Mouse (Mus musculus): Measurements from ENCODE around the gene Syn3. TPM values are rescaled to one million over a fixed set of nuclear protein-coding genes. Genes with fewer than 3 reads are reported as not detected.
A peak's percentile ranks its signal among the peaks of the same experiment; 100 is the strongest.

Syn3 gene
- polyA plus RNA-seq, 1 experiment from 2014 or later: 3.7 TPM

GRCm38 (mm10) chr10:86187881-86188280 lies 310.8 kb downstream of the Syn3 start:
- ATAC-seq (replicated peaks; ENCODE audit: low FRiP score, low TSS enrichment, low read depth) (no peak), DNase-seq (ENCODE audit: low spot score) (no peak)
- Histone ChIP-seq H3K27me3 (replicated peaks; ENCODE audit: control insufficient read depth, insufficient read depth, low read length) (no peaks in the 10 kb centered on the region), H3K4me3 (ENCODE audit: low read depth, low read length) (no peak overlapping the region), H3K4me2 (ENCODE audit: low read length) (no peak overlapping the region), H3K36me3 (ENCODE audit: control insufficient read depth, insufficient read depth, low read length) (no peaks in the 10 kb centered on the region), H3K9ac (ENCODE audit: low read length) (no peak overlapping the region), H3K9me3 (ENCODE audit: control insufficient read depth, low read length) (no peaks in the 10 kb centered on the region), H3K27ac (ENCODE audit: low read depth) (no peak overlapping the region), H3K4me1 (replicated peaks; ENCODE audit: control insufficient read depth, insufficient read depth, low read length) (no peaks in the 10 kb centered on the region)
- 88% methylated on average over 5 of the region's 5 CpGs for WGBS

- H3K36me3 ChIP-seq (ENCODE audit: control insufficient read depth, insufficient read depth, low read length): no peaks in the 10 kb centered on the region
- no peak overlapping the region for H3K4me2 ChIP-seq (ENCODE audit: low read length)
- DNase-seq (ENCODE audit: low spot score): no peak
- no peak overlapping the region for H3K4me3 ChIP-seq (ENCODE audit: low read depth, low read length)
- H3K9ac ChIP-seq (ENCODE audit: low read length): no peak overlapping the region
- no peak overlapping the region for H3K27ac ChIP-seq (ENCODE audit: low read depth)
- 67% methylated on average over 8 of the region's 8 CpGs for WGBS
- H3K27me3 ChIP-seq (replicated peaks; ENCODE audit: control insufficient read depth, insufficient read depth, low read length): no peaks in the 10 kb centered on the region
- no peak for ATAC-seq (replicated peaks; ENCODE audit: low FRiP score, low TSS enrichment, low read depth)
- no peaks in the 10 kb centered on the region for H3K4me1 ChIP-seq (replicated peaks; ENCODE audit: control insufficient read depth, insufficient read depth, low read length)
- no peaks in the 10 kb centered on the region for H3K9me3 ChIP-seq (ENCODE audit: control insufficient read depth, low read length)
These were observed 315.4 kb downstream of the Syn3 start for GRCm38 (mm10) chr10:86183148-86183885.

GRCm38 (mm10) chr10:86182183-86182805 lies 316.4 kb downstream of the Syn3 start:
- H3K36me3 ChIP-seq (ENCODE audit: control insufficient read depth, insufficient read depth, low read length): no peaks in the 10 kb centered on the region
- ATAC-seq (replicated peaks; ENCODE audit: low FRiP score, low TSS enrichment, low read depth) (no peak), DNase-seq (ENCODE audit: low spot score) (peak; percentile 60)
- no peaks in the 10 kb centered on the region for H3K27me3 ChIP-seq (replicated peaks; ENCODE audit: control insufficient read depth, insufficient read depth, low read length)
- H3K9ac ChIP-seq (ENCODE audit: low read length): no peak overlapping the region
- 55% methylated on average over 3 of the region's 3 CpGs for WGBS
- H3K4me3 ChIP-seq (ENCODE audit: low read depth, low read length): no peak overlapping the region
- H3K4me2 ChIP-seq (ENCODE audit: low read length): no peak overlapping the region
- no peaks in the 10 kb centered on the region for H3K4me1 ChIP-seq (replicated peaks; ENCODE audit: control insufficient read depth, insufficient read depth, low read length)
- no peaks in the 10 kb centered on the region for H3K9me3 ChIP-seq (ENCODE audit: control insufficient read depth, low read length)
- no peak overlapping the region for H3K27ac ChIP-seq (ENCODE audit: low read depth)

DNA sequence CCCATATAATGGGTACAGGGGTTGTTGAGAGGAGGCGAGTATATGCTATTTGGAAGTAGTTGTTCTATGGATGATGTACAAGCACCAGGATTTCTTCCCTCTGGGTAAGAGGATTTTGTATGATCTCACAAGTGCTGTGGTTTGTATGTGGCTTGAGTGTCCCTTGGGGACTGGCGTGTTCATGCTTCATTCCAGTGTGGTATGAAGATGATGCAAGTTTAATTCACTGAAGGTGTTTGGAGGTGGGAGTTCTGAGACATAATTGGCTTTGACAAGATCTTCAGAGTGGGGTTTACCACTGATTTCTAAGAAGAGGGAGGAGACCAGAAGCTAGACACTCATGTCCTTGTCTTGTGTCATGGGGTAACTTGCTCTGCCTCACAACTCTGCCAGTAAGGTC lies 322.3 kb downstream of the Syn3 start:
- H3K27me3 ChIP-seq (replicated peaks; ENCODE audit: control insufficient read depth, insufficient read depth, low read length): no peaks in the 10 kb centered on the region
- H3K4me2 ChIP-seq (ENCODE audit: low read length): no peak overlapping the region
- no peaks in the 10 kb centered on the region for H3K9me3 ChIP-seq (ENCODE audit: control insufficient read depth, low read length)
- ATAC-seq (replicated peaks; ENCODE audit: low FRiP score, low TSS enrichment, low read depth) (no peak), DNase-seq (ENCODE audit: low spot score) (no peak)
- no peaks in the 10 kb centered on the region for H3K36me3 ChIP-seq (ENCODE audit: control insufficient read depth, insufficient read depth, low read length)
- no peak overlapping the region for H3K9ac ChIP-seq (ENCODE audit: low read length)
- no peaks in the 10 kb centered on the region for H3K4me1 ChIP-seq (replicated peaks; ENCODE audit: control insufficient read depth, insufficient read depth, low read length)
- H3K27ac ChIP-seq (ENCODE audit: low read depth): no peak overlapping the region
- WGBS: 93% methylated on average over 2 of the region's 2 CpGs
- H3K4me3 ChIP-seq (ENCODE audit: low read depth, low read length): no peak overlapping the region

GRCm38 (mm10) chr10:86174017-86174416 lies 324.7 kb downstream of the Syn3 start:
- no peaks in the 10 kb centered on the region for H3K9me3 ChIP-seq (ENCODE audit: control insufficient read depth, low read length)
- H3K4me2 ChIP-seq (ENCODE audit: low read length): no peak overlapping the region
- WGBS: 79% methylated on average over 6 of the region's 6 CpGs
- ATAC-seq (replicated peaks; ENCODE audit: low FRiP score, low TSS enrichment, low read depth) (no peak), DNase-seq (ENCODE audit: low spot score) (no peak)
- H3K9ac ChIP-seq (ENCODE audit: low read length): no peak overlapping the region
- H3K36me3 ChIP-seq (ENCODE audit: control insufficient read depth, insufficient read depth, low read length): no peaks in the 10 kb centered on the region
- no peak overlapping the region for H3K4me3 ChIP-seq (ENCODE audit: low read depth, low read length)
- no peaks in the 10 kb centered on the region for H3K4me1 ChIP-seq (replicated peaks; ENCODE audit: control insufficient read depth, insufficient read depth, low read length)
- no peaks in the 10 kb centered on the region for H3K27me3 ChIP-seq (replicated peaks; ENCODE audit: control insufficient read depth, insufficient read depth, low read length)
- H3K27ac ChIP-seq (ENCODE audit: low read depth): no peak overlapping the region

- no peak for DNase-seq (ENCODE audit: low spot score)
These were observed 325.4 kb downstream of the Syn3 start for GRCm38 (mm10) chr10:86173284-86173683.

DNA sequence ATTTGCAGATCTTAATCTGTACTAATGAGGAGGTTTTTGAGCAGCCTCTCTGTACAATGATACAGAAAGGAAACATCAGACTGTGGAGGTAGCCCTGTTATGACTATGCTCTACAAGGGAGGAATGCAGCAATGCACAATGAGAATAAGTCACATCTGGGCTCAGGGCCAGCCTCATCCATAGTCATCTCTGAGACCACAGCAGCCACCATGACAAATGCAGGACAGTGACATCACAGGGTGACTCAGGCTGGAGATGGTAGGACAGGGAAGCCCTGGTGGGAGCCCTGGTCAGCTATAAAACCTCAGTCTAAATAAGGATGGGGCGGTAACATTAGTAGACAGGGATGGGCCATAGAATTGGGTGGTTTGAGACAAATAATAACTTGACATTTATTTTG lies 327.4 kb downstream of the Syn3 start:
- H3K4me2 ChIP-seq (ENCODE audit: low read length): no peak overlapping the region
- DNase-seq (ENCODE audit: low spot score) (no peak), ATAC-seq (replicated peaks; ENCODE audit: low FRiP score, low TSS enrichment, low read depth) (no peak)
- H3K36me3 ChIP-seq (ENCODE audit: control insufficient read depth, insufficient read depth, low read length): no peaks in the 10 kb centered on the region
- H3K27ac ChIP-seq (ENCODE audit: low read depth): no peak overlapping the region
- H3K9me3 ChIP-seq (ENCODE audit: control insufficient read depth, low read length): no peaks in the 10 kb centered on the region
- no peak overlapping the region for H3K9ac ChIP-seq (ENCODE audit: low read length)
- 94% methylated on average over 1 of the region's 1 CpGs for WGBS
- H3K27me3 ChIP-seq (replicated peaks; ENCODE audit: control insufficient read depth, insufficient read depth, low read length): no peaks in the 10 kb centered on the region
- 0 out of 2 replicates have a peak, but pooled peaks cover 5% of the 10 kb centered on the region for H3K4me1 ChIP-seq (replicated peaks; ENCODE audit: control insufficient read depth, insufficient read depth, low read length)
- H3K4me3 ChIP-seq (ENCODE audit: low read depth, low read length): no peak overlapping the region

More at GRCm38 (mm10) chr10:86173284-86173683, 325.4 kb downstream of the Syn3 start:
- Histone ChIP-seq H3K4me3 (ENCODE audit: low read depth, low read length) (no peak overlapping the region), H3K4me2 (ENCODE audit: low read length) (no peak overlapping the region), H3K9me3 (ENCODE audit: control insufficient read depth, low read length) (no peaks in the 10 kb centered on the region), H3K36me3 (ENCODE audit: control insufficient read depth, insufficient read depth, low read length) (no peaks in the 10 kb centered on the region), H3K27me3 (replicated peaks; ENCODE audit: control insufficient read depth, insufficient read depth, low read length) (no peaks in the 10 kb centered on the region), H3K4me1 (replicated peaks; ENCODE audit: control insufficient read depth, insufficient read depth, low read length) (no peaks in the 10 kb centered on the region), H3K27ac (ENCODE audit: low read depth) (no peak overlapping the region), H3K9ac (ENCODE audit: low read length) (no peak overlapping the region)
- ATAC-seq (replicated peaks; ENCODE audit: low FRiP score, low TSS enrichment, low read depth): no peak
- 89% methylated on average over 4 of the region's 4 CpGs for WGBS

- no peaks in the 10 kb centered on the region for H3K36me3 ChIP-seq (ENCODE audit: control insufficient read depth, insufficient read depth, low read length)
- ATAC-seq (replicated peaks; ENCODE audit: low FRiP score, low TSS enrichment, low read depth): no peak
- DNase-seq (ENCODE audit: low spot score): no peak
- WGBS: 75% methylated on average over 2 of the region's 2 CpGs
- no peak overlapping the region for H3K4me3 ChIP-seq (ENCODE audit: low read depth, low read length)
- no peak overlapping the region for H3K9ac ChIP-seq (ENCODE audit: low read length)
- H3K4me1 ChIP-seq (replicated peaks; ENCODE audit: control insufficient read depth, insufficient read depth, low read length): 0 out of 2 replicates have a peak, but pooled peaks cover 5% of the 10 kb centered on the region
- no peak overlapping the region for H3K27ac ChIP-seq (ENCODE audit: low read depth)
- no peak overlapping the region for H3K4me2 ChIP-seq (ENCODE audit: low read length)
- H3K27me3 ChIP-seq (replicated peaks; ENCODE audit: control insufficient read depth, insufficient read depth, low read length): no peaks in the 10 kb centered on the region
- no peaks in the 10 kb centered on the region for H3K9me3 ChIP-seq (ENCODE audit: control insufficient read depth, low read length)
These were observed 330.6 kb downstream of the Syn3 start for GRCm38 (mm10) chr10:86168084-86168483.
